Mouse (Mus musculus) forebrain, embryonic 15.5 days (tissue): Measurements from ENCODE around the gene Zbtb7a. TPM values are rescaled to one million over a fixed set of nuclear protein-coding genes. Genes with fewer than 3 reads are reported as not detected.

Experiments used
- ATAC-seq: fragments of 200-750 bp; cut with Nextera tagmentation; replicated peaks from 2 replicates; pipeline ENCODE4 v1.8.0; 2017; ENCODE audit warnings: mild to moderate bottlenecking, moderate TSS enrichment, moderate library complexity
- H3K27ac ChIP-seq: fragments of 300-500 bp; sonication (generic); replicated peaks from 2 replicates; pipeline ENCODE4 v1.5.1; 2015; ENCODE audit warnings: mild to moderate bottlenecking, inconsistent platforms
- H3K27me3 ChIP-seq: fragments of 300-500 bp; sonication (generic); 2 replicates; pipeline ENCODE4 v1.6.1; 2015; ENCODE audit warnings: inconsistent platforms
- H3K36me3 ChIP-seq: fragments of 300-500 bp; sonication (generic); 2 replicates; pipeline ENCODE4 v1.6.1; 2015; ENCODE audit warnings: mild to moderate bottlenecking, inconsistent platforms
- H3K4me1 ChIP-seq: fragments of 300-500 bp; sonication (generic); 2 replicates; pipeline ENCODE4 v1.6.1; 2015; ENCODE audit warnings: inconsistent platforms
- H3K4me2 ChIP-seq: fragments of 300-500 bp; sonication (generic); replicated peaks from 2 replicates; pipeline ENCODE4 v1.6.1; 2015; ENCODE audit warnings: mild to moderate bottlenecking, inconsistent platforms
- H3K4me3 ChIP-seq: fragments of 300-500 bp; sonication (generic); 2 replicates; pipeline ENCODE4 v1.5.1; 2015; ENCODE audit warnings: mild to moderate bottlenecking, inconsistent platforms
- H3K9ac ChIP-seq: fragments of 300-500 bp; sonication (generic); replicated peaks from 2 replicates; pipeline ENCODE4 v1.6.1; 2015; ENCODE audit warnings: mild to moderate bottlenecking, inconsistent platforms
- H3K9me3 ChIP-seq: fragments of 300-500 bp; sonication (generic); 2 replicates; pipeline ENCODE4 v1.6.1; 2016; ENCODE audit warnings: inconsistent platforms
- WGBS: fragments of 180-500 bp; shearing (Covaris S2); methylation state at CpG from one replicate; pipeline ENCODE4 v1.1.7; 2015; ENCODE audit warnings: mixed read lengths; 5-methylcytosine and 5-hydroxymethylcytosine counted together
- polyA plus RNA-seq: library from polyadenylated mRNA; unstranded; fragments of >200 nt; fragmentation: Nextera tagmentation; extraction: Ambion mirVana; gene quantifications from 2 replicates; pipeline ENCODE4 v1.2.1, GENCODE M21; 2015

The Zbtb7a gene
- polyA plus RNA-seq, 1 experiment from 2014 or later: 15.1 TPM

DNA sequence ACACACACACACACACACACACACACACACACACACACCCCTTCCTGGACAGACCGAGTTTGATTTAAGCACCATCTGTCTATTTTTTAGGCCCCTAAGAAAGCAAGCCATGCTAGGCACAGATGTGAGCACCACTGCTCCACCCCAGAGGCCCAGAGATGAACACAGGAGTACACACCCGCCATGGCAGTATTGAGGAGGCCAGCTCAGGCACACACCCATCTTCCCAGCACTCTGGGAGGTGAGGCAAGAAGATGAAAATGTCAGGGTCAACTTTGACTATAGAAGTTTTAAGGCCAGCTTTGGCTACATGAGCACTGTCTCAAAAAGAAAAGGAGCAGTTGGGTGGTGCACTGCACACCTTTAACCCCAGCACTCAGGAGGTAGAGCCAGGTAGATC, 12.1 kb upstream of the Zbtb7a start:
- 82% methylated on average over 2 of the region's 2 CpGs for WGBS
- no peak for ATAC-seq
- H3K27me3 ChIP-seq: peaks cover under 1% of the 10 kb centered on the region; the same call in 1 of the 2 replicates

DNA sequence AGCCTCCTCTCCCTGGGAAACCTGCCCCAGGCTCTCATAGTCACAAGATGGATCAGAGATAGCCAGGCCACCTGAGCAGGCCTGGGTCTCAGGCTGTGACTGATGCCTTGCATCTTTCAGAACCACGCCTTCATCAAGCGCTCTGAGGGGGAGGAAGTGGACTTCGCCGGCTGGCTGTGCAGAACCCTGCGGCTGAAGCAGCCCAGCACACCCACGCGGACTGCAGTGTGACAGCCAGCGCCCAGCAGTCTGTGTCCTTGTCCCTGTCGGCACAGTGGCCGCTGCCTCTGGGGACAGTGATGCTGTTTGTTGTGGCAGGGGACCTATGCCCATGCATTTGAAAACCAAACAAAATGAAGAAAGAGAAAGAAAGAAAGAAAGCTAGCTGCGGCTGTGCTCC, 11.5 kb upstream of the Zbtb7a start:
- Histone ChIP-seq H3K27me3 (peaks cover 7% of the 10 kb centered on the region; the same call in 1 of the 2 replicates), H3K4me2 (no peak overlapping the region), H3K36me3 (peaks cover 61% of the 10 kb centered on the region), H3K4me3 (no peak overlapping the region), H3K4me1 (peaks cover under 1% of the 10 kb centered on the region; the same call in 1 of the 2 replicates), H3K9me3 (no peaks in the 10 kb centered on the region), H3K27ac (no peak overlapping the region), H3K9ac (no peak overlapping the region)
- ATAC-seq: no peak
- WGBS: 82% methylated on average over 11 of the region's 11 CpGs

More for the DNA sequence above, 12.1 kb upstream of the Zbtb7a start:
- no peak overlapping the region for H3K9ac ChIP-seq
- H3K4me2 ChIP-seq: no peak overlapping the region
- H3K36me3 ChIP-seq: peaks cover 65% of the 10 kb centered on the region
- no peaks in the 10 kb centered on the region for H3K9me3 ChIP-seq
- no peak overlapping the region for H3K27ac ChIP-seq
- no peaks in the 10 kb centered on the region for H3K4me1 ChIP-seq
- H3K4me3 ChIP-seq: no peak overlapping the region

GRCm38 (mm10) chr10:81134181-81134587, 836 bp upstream of the Zbtb7a start:
- peaks cover 30% of the 10 kb centered on the region for H3K4me1 ChIP-seq
- H3K9me3 ChIP-seq: no peaks in the 10 kb centered on the region
- H3K27ac ChIP-seq: no peak overlapping the region
- WGBS: 2% methylated on average over 16 of the region's 16 CpGs
- H3K4me3 ChIP-seq: no peak overlapping the region
- H3K27me3 ChIP-seq: peaks cover 42% of the 10 kb centered on the region
- no peak overlapping the region for H3K9ac ChIP-seq
- H3K4me2 ChIP-seq: no peak overlapping the region
- no peak for ATAC-seq
- H3K36me3 ChIP-seq: no peaks in the 10 kb centered on the region

DNA sequence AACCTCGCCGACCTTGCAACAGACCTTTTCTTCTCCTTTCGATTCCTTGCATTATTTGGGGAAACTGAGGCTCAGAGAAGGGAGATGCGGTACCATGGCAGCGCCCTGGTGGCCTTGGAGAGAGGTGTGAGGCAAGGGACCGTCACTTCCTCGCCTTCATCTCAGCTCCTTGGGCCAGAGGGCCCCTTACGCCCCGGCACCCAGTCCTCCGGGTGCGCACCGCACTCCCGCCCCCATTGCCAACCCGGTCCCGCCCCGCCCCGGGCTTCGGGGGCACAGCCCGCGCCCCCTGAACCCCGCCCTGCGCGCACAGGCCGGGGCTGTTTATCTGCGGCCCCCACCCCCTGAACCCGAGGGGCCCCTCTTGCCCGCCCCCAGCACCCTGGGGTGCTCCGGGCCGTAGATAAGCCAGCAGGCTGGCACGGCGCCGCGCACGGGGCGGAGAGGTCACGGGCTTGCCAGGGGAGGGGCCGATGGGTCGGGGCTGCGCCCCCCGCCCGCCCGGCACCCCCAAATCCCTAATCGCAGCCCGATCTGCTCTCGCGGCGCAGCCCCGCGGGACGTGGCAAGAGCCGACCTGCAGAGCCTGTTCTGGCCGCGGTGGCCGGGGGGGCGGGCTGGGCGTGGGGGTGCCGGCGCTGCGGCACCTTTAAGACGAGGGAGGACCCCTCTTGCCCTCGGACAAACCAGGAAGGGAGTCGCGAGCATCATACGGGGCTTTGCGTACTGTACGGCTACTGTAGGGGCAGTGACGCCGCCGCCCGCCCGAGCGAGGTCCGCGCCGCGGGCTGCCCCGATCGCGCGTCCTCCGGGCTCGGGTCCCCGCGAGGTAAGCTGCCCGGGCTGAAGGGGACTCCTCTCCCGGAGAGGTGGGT, 1.0 kb downstream of the Zbtb7a start:
- H3K36me3 ChIP-seq: no peaks in the 10 kb centered on the region
- peak overlapping the region; percentile 98 for H3K27ac ChIP-seq
- peaks cover 46% of the 10 kb centered on the region for H3K4me1 ChIP-seq
- no peaks in the 10 kb centered on the region for H3K9me3 ChIP-seq
- H3K4me3 ChIP-seq: peak overlapping the region; percentile 91
- peaks cover 36% of the 10 kb centered on the region for H3K27me3 ChIP-seq
- ATAC-seq: peak; percentile 21; the same call in 1 of the 2 replicates
- peak overlapping the region; percentile 97 for H3K9ac ChIP-seq
- peak overlapping the region; percentile 93 for H3K4me2 ChIP-seq
- under 1% methylated on average over 79 of the region's 86 CpGs for WGBS

- H3K27me3 ChIP-seq: peaks cover 36% of the 10 kb centered on the region
- ATAC-seq: peak; percentile 61
- H3K4me2 ChIP-seq: peak overlapping the region; percentile 93
- 0% methylated on average over 36 of the region's 50 CpGs for WGBS
- no peaks in the 10 kb centered on the region for H3K9me3 ChIP-seq
- H3K4me1 ChIP-seq: peaks cover 53% of the 10 kb centered on the region
- peak overlapping the region; percentile 98 for H3K27ac ChIP-seq
- no peaks in the 10 kb centered on the region for H3K36me3 ChIP-seq
- H3K9ac ChIP-seq: peak overlapping the region; percentile 97
- peak overlapping the region; percentile 91 for H3K4me3 ChIP-seq
Observed at GRCm38 (mm10) chr10:81136706-81137231, 1.7 kb downstream of the Zbtb7a start.

DNA sequence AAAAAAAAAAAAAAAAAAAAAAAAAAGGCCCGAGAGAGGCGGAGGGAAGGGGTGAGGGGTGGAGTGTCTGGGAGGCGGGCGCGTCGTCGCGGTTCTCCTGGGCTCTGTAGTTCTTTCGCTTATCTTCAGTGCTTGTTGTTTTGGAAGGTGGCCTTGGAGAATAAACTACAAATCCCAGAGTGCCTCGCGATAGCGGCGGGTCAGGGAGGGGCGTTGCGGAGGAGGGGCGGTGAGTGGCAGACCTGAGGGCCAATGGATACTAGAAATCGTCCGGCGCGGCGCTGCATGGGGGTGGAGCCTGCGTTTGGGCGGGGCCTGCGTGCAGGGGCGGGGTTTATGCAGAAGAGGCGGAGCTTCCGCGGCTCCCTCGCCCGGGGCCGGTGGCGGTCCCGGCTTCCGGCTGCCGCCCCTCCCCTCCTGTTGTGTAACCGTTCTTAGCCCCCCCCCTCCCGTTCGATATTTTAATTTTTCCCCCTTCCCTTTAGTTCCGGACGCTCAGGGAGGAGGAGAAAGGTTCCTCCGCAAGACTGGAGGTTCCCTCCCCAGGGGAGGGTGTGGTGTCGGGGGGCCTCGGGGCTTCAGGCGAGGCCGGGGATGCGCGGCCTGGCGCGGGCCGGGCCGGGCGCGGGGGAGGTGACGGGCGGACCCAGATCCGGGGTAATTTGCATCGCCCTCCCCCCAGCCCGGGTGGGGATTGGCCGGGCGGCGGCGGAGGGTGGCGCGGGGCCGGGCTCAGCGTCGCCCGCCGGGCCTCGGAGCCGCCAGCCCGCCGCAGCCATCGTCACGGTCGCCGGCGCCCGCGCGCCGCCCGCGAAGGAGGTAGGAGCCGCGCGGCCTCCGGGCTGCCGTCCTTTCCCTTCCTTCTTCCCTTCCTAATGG, 2.5 kb downstream of the Zbtb7a start:
- H3K4me1 ChIP-seq: peaks cover 58% of the 10 kb centered on the region

DNA sequence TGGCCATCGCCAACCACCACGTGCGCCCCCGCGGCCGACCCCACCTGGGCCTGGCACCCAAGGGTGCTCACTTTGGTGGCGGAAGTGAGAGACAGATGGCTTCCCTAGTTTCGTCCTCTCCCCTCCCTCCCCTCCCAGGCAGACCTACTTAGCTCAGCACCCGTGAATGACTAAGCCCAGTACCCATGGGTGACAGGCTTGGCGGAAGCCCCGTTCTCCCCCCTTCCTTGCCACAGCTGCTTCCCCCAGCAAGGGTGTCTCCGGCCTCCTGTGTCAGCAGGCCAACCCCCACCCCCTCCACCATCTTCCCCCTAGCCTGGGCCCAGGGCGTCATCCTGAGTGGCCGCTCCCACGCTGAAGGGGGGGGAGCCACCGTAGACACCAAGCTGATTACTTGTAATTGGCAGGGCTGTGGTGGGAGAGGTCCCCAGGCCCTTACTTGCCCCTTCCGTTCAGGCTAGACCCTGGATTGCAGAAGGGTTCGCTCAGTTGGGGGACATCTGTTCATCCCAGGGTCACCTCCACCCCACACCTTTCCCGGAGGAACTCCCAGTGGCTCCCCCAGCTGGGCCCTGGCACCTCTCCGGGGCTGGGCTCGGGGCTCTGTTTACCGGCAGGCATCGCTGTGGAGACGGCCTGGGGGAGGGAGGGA, 3.2 kb downstream of the Zbtb7a start:
- under 1% methylated on average over 24 of the region's 24 CpGs for WGBS
- H3K4me1 ChIP-seq: peaks cover 64% of the 10 kb centered on the region
- no peak for ATAC-seq
- peak overlapping the region; percentile 89 for H3K4me2 ChIP-seq
- H3K9me3 ChIP-seq: no peaks in the 10 kb centered on the region
- H3K36me3 ChIP-seq: no peaks in the 10 kb centered on the region
- peak overlapping the region; percentile 91 for H3K4me3 ChIP-seq
- H3K27ac ChIP-seq: peak overlapping the region; percentile 84
- H3K27me3 ChIP-seq: peaks cover 27% of the 10 kb centered on the region
- H3K9ac ChIP-seq: peak overlapping the region; percentile 76

More for the DNA sequence above, 2.5 kb downstream of the Zbtb7a start:
- peak overlapping the region; percentile 98 for H3K27ac ChIP-seq
- no peaks in the 10 kb centered on the region for H3K36me3 ChIP-seq
- H3K27me3 ChIP-seq: peaks cover 33% of the 10 kb centered on the region
- H3K9ac ChIP-seq: peak overlapping the region; percentile 76
- H3K4me3 ChIP-seq: peak overlapping the region; percentile 91
- ATAC-seq: peak; percentile 93
- no peaks in the 10 kb centered on the region for H3K9me3 ChIP-seq
- peak overlapping the region; percentile 89 for H3K4me2 ChIP-seq
- under 1% methylated on average over 83 of the region's 89 CpGs for WGBS

GRCm38 (mm10) chr10:81138821-81139528, 4.0 kb downstream of the Zbtb7a start:
- peaks cover 64% of the 10 kb centered on the region for H3K4me1 ChIP-seq
- ATAC-seq: no peak
- peak overlapping the region; percentile 91 for H3K4me3 ChIP-seq
- peak overlapping the region; percentile 89 for H3K4me2 ChIP-seq
- peaks cover 19% of the 10 kb centered on the region for H3K27me3 ChIP-seq
- no peaks in the 10 kb centered on the region for H3K9me3 ChIP-seq
- peaks cover 5% of the 10 kb centered on the region for H3K36me3 ChIP-seq
- 60% methylated on average over 11 of the region's 11 CpGs for WGBS
- H3K27ac ChIP-seq: peak overlapping the region; percentile 84; the same call in 1 of the 2 replicates
- H3K9ac ChIP-seq: peak overlapping the region; percentile 76

DNA sequence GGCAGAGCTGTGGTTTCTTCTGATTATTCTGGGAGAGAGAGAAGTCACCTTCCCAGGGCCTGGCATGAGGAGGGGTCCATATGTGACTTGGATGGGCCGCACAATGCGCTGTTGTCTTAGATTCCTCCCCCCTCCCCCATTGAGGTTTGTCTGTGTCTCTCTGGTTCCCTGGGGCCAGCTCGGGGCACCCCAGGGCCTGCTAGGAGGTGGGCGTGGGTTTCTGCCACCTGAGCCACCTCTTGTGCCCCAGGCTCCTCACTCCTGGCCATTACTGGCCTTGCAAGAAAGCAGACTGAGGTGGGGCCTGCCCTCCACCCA, 4.5 kb downstream of the Zbtb7a start:
- Histone ChIP-seq H3K4me2 (0 out of 2 replicates have a peak overlapping the region, but pooled peaks have one; percentile 89), H3K9ac (no peak overlapping the region), H3K36me3 (peaks cover 10% of the 10 kb centered on the region), H3K4me3 (0 out of 2 replicates have a peak overlapping the region, but pooled peaks have one; percentile 91), H3K9me3 (no peaks in the 10 kb centered on the region), H3K4me1 (peaks cover 64% of the 10 kb centered on the region), H3K27me3 (peaks cover 14% of the 10 kb centered on the region), H3K27ac (0 out of 2 replicates have a peak overlapping the region, but pooled peaks have one; percentile 9)
- 81% methylated on average over 4 of the region's 4 CpGs for WGBS
- ATAC-seq: no peak

DNA sequence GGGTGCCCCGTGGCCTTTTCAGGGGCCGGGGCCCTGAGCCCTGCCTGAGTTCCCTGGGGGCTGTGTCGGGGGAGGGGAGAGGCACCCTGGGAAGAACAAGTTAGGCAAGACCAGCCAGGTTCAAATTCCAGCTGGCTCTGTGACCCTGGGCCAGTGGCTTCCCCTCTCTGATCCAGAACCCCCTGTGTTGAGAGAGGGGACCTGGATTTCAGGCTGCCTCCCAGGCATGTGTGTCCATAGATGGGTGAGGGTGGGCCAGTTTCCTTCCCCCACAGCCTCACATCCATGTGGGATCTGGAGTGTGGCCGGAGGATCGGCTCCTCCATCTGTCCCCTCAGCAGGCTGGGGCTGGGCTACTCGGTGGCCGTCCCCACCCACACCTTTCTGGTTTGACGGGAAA, 5.0 kb downstream of the Zbtb7a start:
- H3K4me1 ChIP-seq: peaks cover 62% of the 10 kb centered on the region

More for the DNA sequence above, 5.0 kb downstream of the Zbtb7a start:
- no peak overlapping the region for H3K4me2 ChIP-seq
- 0 out of 2 replicates have a peak overlapping the region, but pooled peaks have one; percentile 9 for H3K27ac ChIP-seq
- H3K9me3 ChIP-seq: no peaks in the 10 kb centered on the region
- H3K9ac ChIP-seq: no peak overlapping the region
- H3K4me3 ChIP-seq: 0 out of 2 replicates have a peak overlapping the region, but pooled peaks have one; percentile 91
- WGBS: 62% methylated on average over 8 of the region's 8 CpGs
- no peak for ATAC-seq
- peaks cover 15% of the 10 kb centered on the region for H3K36me3 ChIP-seq
- peaks cover 9% of the 10 kb centered on the region for H3K27me3 ChIP-seq
